Mouse (Mus musculus): Measurements from ENCODE around the gene Olfr1254. TPM values are rescaled to one million over a fixed set of nuclear protein-coding genes. Genes with fewer than 3 reads are reported as not detected.

Gene Olfr1254
- not detected for total RNA-seq (2021)

DNA sequence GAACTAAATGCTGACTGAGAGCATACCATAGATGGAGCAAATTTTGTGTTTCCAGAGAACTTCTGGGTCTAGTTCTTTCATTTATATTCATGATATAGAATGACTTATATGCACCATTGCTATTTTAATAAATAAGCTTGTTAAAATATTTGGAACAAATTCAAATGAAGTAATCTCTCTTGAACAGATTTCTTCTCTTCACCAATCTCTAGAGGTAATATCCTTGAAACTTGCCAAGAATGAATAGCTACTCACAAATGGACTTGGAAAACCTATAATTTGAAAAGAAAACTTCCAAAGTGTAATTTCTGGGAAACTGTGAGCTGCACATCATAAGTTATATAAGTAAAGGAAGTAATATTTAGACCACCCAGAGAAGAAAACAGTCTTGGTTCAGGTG lies at the start of gene Olfr1254:
Gene Olfr1254 (minus strand): TSS at position 101 of the 400 bp plus-strand sequence.
- no peak for DNase-seq
- intact Hi-C loops (cut with DNase I): no loop called here

DNA sequence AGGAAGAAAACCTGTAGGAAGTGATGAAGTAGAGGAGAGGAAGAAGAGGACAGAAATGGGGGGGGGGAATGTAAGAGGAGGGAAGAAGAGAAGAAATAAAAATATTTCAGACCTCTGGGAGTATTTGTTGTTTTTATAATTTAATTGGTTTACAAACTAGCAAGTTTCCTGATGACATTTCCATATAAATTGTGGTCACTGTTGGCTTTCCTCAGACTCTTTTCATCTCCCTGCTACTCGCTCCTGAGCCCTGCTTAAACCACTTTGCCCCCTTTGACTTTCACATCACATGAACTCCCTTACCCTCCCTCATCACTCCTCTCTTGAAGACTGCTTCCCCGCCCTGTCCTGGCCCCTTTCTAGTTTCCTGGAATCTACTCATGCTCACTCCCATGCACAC lies 48.0 kb upstream of the Olfr1254 start, which contains the start of gene Olfr1256:
Gene Olfr1256 (minus strand): TSS at position 101 of the 400 bp plus-strand sequence.
- intact Hi-C loops (cut with DNase I): no loop called here
- no peak for DNase-seq

DNA sequence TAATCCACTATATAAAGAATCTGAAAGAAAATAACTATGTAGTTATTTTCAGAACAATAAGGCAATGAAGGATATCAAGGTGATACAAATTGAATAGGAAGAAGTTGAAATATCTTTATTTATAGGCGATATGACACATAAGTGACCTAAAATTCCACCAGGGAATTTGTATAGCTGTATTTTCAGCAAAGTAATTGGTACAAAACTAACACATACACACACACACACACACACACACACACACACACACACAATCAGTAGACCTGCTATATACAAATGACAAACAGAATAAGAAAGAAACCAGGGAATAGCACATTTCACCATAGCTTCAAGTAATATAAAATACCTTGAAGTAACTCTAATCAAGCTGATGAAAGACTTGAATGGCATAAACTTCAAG lies 26.8 kb upstream of the Olfr1254 start:
- intact Hi-C loops (cut with DNase I): no loop called here
- no peak for DNase-seq

DNA sequence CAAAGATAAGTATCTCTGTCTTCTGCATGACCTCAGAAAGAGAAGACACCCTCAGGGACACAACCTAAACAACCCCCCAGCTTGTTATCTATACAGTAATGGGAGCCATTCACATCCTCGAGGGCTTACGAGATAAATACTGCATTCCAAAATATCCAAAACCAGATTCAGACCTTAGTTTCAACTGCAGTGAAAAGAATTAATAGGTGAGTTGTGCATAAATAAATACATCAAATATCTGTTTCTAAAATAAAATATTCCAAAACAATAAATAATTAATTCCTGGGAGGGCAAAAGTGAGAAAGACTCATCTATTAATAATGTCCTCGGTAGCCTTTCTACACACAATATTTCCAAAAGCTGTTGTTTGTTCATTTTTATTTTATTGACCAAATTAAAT lies 18.3 kb upstream of the Olfr1254 start, which contains the start of gene Olfr1255:
Gene Olfr1255 (plus strand): TSS at position 301 of the 400 bp plus-strand sequence.
- DNase-seq: no peak
- intact Hi-C loops (cut with DNase I): no loop called here

DNA sequence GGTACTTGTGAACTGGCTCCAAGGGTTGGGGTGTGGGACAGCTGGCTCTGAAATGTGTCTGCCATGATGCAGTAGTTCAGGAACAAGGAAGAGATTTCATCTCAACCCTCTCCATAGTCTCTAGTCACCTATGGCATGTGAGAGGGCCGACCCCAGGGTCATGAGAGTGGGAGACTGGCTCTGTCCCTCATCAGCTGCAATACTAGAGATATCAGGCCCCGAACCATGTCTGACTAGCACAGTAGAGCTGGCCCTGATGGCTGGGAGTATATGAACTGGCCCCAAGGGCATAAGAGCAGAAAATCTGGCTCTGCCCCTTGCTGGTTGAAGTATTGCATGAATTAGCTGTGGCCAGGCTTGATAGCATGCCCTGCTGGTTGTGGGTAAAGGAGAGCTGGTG lies 17.3 kb upstream of the Olfr1254 start:
- intact Hi-C loops (cut with DNase I): no loop called here

DNA sequence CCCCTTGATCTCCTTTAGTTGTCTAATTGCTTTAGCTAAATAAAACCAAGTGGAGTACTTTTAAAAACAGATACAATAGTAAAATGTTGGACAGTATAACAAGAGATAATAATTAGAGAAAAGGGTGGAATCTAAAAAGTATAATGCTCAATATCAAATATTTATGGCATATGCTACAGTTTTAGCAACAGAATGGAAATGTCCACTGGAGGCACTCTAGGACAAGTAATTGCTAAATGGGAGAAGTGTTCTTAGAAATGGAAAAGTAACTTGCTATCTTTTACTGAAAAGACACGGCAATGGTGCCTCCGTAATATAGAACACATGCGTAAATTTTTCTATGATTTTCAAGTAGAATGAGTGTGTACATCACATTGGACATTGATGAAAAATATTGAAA lies 6.2 kb upstream of the Olfr1254 start:
- no peak for DNase-seq
- intact Hi-C loops (cut with DNase I): no loop called here

More for the DNA sequence above, 17.3 kb upstream of the Olfr1254 start:
- no peak for DNase-seq

DNA sequence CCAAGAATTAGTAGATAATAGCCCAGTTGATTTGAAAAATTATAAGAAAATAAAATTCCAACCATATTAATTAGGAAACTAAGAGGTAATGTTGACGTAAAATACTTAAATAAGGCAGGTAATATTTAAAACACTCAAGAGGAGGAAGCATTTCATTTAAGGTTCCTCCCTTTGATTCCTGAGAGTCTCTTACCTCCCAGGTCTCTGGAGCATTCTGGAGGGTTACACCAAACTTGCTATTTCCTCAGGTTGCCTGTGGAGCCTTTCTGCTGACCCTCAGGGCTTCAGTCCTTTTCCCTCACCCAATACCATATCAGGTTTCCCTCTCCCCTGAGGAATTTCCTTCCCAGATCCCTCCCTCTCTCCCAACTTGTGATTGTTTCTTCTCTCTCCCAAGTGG lies 36.4 kb downstream of the Olfr1254 start, which contains the start of gene Olfr1253:
Gene Olfr1253 (minus strand): TSS at position 101 of the 400 bp plus-strand sequence.
- DNase-seq: no peak
- intact Hi-C loops (cut with DNase I): no loop called here

Other genes starting within 250 kb of the Olfr1254 start
- gene Olfr1245, start 215.2 kb downstream of the Olfr1254 start, total RNA-seq (2021): not detected
- not detected for gene Olfr1246, start 200.5 kb downstream of the Olfr1254 start, total RNA-seq (2021)
- gene Olfr1247, start 179.5 kb downstream of the Olfr1254 start, total RNA-seq (2021): under 1 TPM in 1 of 2 experiments, not detected in 1; 0.03 TPM
- not detected for gene Olfr1248, start 175.4 kb downstream of the Olfr1254 start, total RNA-seq (2021)
- gene Olfr1249, start 158.6 kb downstream of the Olfr1254 start, total RNA-seq (2021): not detected
- not detected for gene Olfr1250, start 132.2 kb downstream of the Olfr1254 start, total RNA-seq (2021)
- not detected for gene Olfr1251, start 121.7 kb downstream of the Olfr1254 start, total RNA-seq (2021)
- gene Olfr1252, start 68.6 kb downstream of the Olfr1254 start, total RNA-seq (2021): not detected
- gene Olfr1253, start 36.5 kb downstream of the Olfr1254 start, total RNA-seq (2021): not detected
- gene Olfr1255, start 18.4 kb upstream of the Olfr1254 start, total RNA-seq (2021): not detected
- gene Olfr1256, start 47.9 kb upstream of the Olfr1254 start, total RNA-seq (2021): not detected
- not detected for gene Olfr48, start 54.6 kb upstream of the Olfr1254 start, total RNA-seq (2021)
- gene Olfr1257, start 84.8 kb upstream of the Olfr1254 start, total RNA-seq (2021): not detected
- not detected for gene Olfr1258, start 133.7 kb upstream of the Olfr1254 start, total RNA-seq (2021)
- not detected for gene Olfr1259, start 155.0 kb upstream of the Olfr1254 start, total RNA-seq (2021)
- gene Olfr1260, start 180.7 kb upstream of the Olfr1254 start, total RNA-seq (2021): not detected
- gene Olfr1261, start 197.6 kb upstream of the Olfr1254 start, total RNA-seq (2021): not detected
- gene Olfr1262, start 206.5 kb upstream of the Olfr1254 start, total RNA-seq (2021): not detected
- not detected for gene Olfr1263, start 218.5 kb upstream of the Olfr1254 start, total RNA-seq (2021)
- gene Olfr1264, start 232.0 kb upstream of the Olfr1254 start, total RNA-seq (2021): not detected
- not detected for gene Olfr1265, start 241.7 kb upstream of the Olfr1254 start, total RNA-seq (2021)